ENCODE assay signal across 21 mouse cellular contexts in the genomic region with DNA sequence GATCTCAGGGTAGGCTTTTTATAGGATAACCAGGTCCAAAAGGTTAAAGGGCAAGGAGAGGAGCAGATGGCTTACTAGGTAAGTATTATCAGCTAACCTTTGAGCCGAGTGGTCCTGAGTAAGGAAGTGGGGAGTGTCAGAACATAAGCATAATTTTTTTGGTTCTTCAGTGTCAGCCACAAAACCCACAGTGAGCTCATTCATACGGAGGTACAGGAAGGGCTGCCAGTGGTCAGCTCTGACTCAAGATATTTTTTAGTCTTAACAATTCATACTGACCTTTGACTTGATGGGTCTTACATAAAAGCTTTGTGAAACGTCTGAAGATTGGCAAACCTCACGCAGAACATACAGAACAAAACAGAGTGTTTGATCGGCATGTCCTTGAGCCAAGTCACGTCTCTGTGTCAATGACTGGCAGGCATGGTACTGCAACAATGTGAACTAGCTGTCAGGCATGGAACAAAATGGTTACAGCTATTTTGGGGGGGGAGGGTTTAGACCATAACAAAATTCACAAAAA. TPM values are rescaled to one million over a fixed set of nuclear protein-coding genes. Genes with fewer than 3 reads are reported as not detected.
DNase-seq lines count a peak whose midpoint lies in the region; ATAC-seq and TF ChIP-seq lines count a peak whose summit lies in the region.
"Had no signal": no experiment of that assay in that cellular context is flagged by ENCODE, and none has a peak within 500 bp of the region (broad histone marks: within the 10 kb centered on the region; RNA-seq: fewer than 3 reads in every experiment).

No protein-coding gene starts in this region.

- TF ChIP-seq CTCF in lung, postnatal 0 days (IDR thresholded peaks at IDR 0.05) = no peak

- H3K4me3 ChIP-seq in lung, postnatal 0 days (ENCODE audit: low read depth, low read length) = no peak overlapping the region
- no peak overlapping the region for H3K4me3 ChIP-seq in hindbrain, embryonic 10.5 days
- H3K4me3 ChIP-seq: embryonic facial prominence, embryonic 10.5 days; heart, embryonic 10.5 days; hindbrain, embryonic 15.5 days; limb, embryonic 12.5 days; midbrain, embryonic 12.5 days; neural tube, embryonic 13.5 days had no signal

- H3K4me1 ChIP-seq in lung, postnatal 0 days (ENCODE audit: insufficient read depth, low read depth, low read length) = no peaks in the 10 kb centered on the region
- H3K4me1 ChIP-seq in hindbrain, embryonic 10.5 days (replicated peaks) = no peaks in the 10 kb centered on the region
- H3K4me1 ChIP-seq: embryonic facial prominence, embryonic 10.5 days; heart, embryonic 10.5 days; hindbrain, embryonic 15.5 days; limb, embryonic 12.5 days; midbrain, embryonic 12.5 days; neural tube, embryonic 13.5 days had no signal

- 0 out of 2 replicates have a peak, but pooled peaks have one; percentile 9 for TF ChIP-seq EP300 in lung, postnatal 0 days (IDR thresholded peaks at IDR 0.05)

- ATAC-seq in lung, postnatal 0 days = no peak
- ATAC-seq: forebrain, postnatal 0 days had no signal

- DNase-seq in adrenal gland, adult (ENCODE audit: inconsistent age in 2 of 2, low spot score in 1 of 2) = peak; percentile 33 to 46
- DNase-seq in adrenal gland, adult 18-20 months (ENCODE audit: low spot score in 2 of 2) = no peak
- DNase-seq in lung, postnatal 0 days (ENCODE audit: low spot score) = peak; percentile 7
- no peak for DNase-seq in lung, adult 18-20 months
- peak; percentile 34 for DNase-seq in gonadal fat pad, adult 2 months (ENCODE audit: low read depth)
- DNase-seq in layer of hippocampus, postnatal 36 days = no peak
- no peak for DNase-seq in retina, postnatal 1 day
- no peak for DNase-seq in hindbrain, embryonic 10.5 days (ENCODE audit: low spot score)
- DNase-seq: cerebellum, adult 9-10 months; forebrain, postnatal 0 days; heart, postnatal 4 days; kidney, adult 9 months; kidney, postnatal 14 days; thymus, postnatal 14 days had no signal

- H3K27ac ChIP-seq in lung, postnatal 0 days (ENCODE audit: low read length) = no peak overlapping the region
- no peak overlapping the region for H3K27ac ChIP-seq in hindbrain, embryonic 10.5 days
- H3K27ac ChIP-seq: embryonic facial prominence, embryonic 10.5 days; heart, embryonic 10.5 days; hindbrain, embryonic 15.5 days; limb, embryonic 12.5 days; liver, embryonic 14.5 days; midbrain, embryonic 12.5 days; neural tube, embryonic 13.5 days had no signal

- no peaks in the 10 kb centered on the region for H3K9me3 ChIP-seq in lung, postnatal 0 days (ENCODE audit: low read length)
- H3K9me3 ChIP-seq in hindbrain, embryonic 10.5 days = peaks cover 4% of the 10 kb centered on the region; the same call in 1 of the 2 replicates
- H3K9me3 ChIP-seq: heart, embryonic 10.5 days; hindbrain, embryonic 15.5 days; neural tube, embryonic 13.5 days had no signal

- no peak overlapping the region for H3K4me2 ChIP-seq in lung, postnatal 0 days (replicated peaks; ENCODE audit: low read depth, low read length)
- H3K4me2 ChIP-seq: hindbrain, embryonic 15.5 days; limb, embryonic 12.5 days; midbrain, embryonic 12.5 days; neural tube, embryonic 13.5 days had no signal

- no peak overlapping the region for H3K9ac ChIP-seq in lung, postnatal 0 days (replicated peaks; ENCODE audit: low read depth)
- H3K9ac ChIP-seq: forebrain, postnatal 0 days; hindbrain, embryonic 15.5 days; limb, embryonic 12.5 days; liver, embryonic 14.5 days; midbrain, embryonic 12.5 days; neural tube, embryonic 13.5 days had no signal

- no peaks in the 10 kb centered on the region for H3K36me3 ChIP-seq in lung, postnatal 0 days (ENCODE audit: insufficient read depth, low read length)
- no peaks in the 10 kb centered on the region for H3K36me3 ChIP-seq in hindbrain, embryonic 10.5 days
- H3K36me3 ChIP-seq: embryonic facial prominence, embryonic 10.5 days; heart, embryonic 10.5 days; hindbrain, embryonic 15.5 days; limb, embryonic 12.5 days; midbrain, embryonic 12.5 days; neural tube, embryonic 13.5 days had no signal

- WGBS in lung, postnatal 0 days = 48% methylated on average over 6 of the region's 6 CpGs
- WGBS in hindbrain, embryonic 10.5 days = 78% methylated on average over 6 of the region's 6 CpGs

- H3K27me3 ChIP-seq in lung, postnatal 0 days (replicated peaks; ENCODE audit: insufficient read depth, low read length) = no peaks in the 10 kb centered on the region
- H3K27me3 ChIP-seq in hindbrain, embryonic 10.5 days (ENCODE audit: insufficient read depth, poor library complexity, severe bottlenecking) = no peaks in the 10 kb centered on the region
- H3K27me3 ChIP-seq: hindbrain, embryonic 15.5 days; midbrain, embryonic 12.5 days; neural tube, embryonic 13.5 days had no signal

RNA-seq across cellular contexts. Expression of gene Rusc2, which starts 31.7 kb away (rescaled TPM):
- total RNA-seq in adrenal gland, adult 18-20 months (2021) = 10 to 100 TPM; 36.9 to 39.9 TPM
- 22.2 and 23.4 TPM in 2 replicates for polyA plus RNA-seq in lung, postnatal 0 days (2015; fragmentation: Nextera tagmentation; extraction: Ambion mirVana)
- 14.5 and 16.1 TPM in 2 replicates for polyA plus RNA-seq in gonadal fat pad, adult 2 months (2012; rRNA removed)
- total RNA-seq in layer of hippocampus, postnatal 36 days (2021) = 100 to 1,000 TPM; 104 to 120 TPM
- polyA plus RNA-seq in hindbrain, embryonic 10.5 days (2016; fragmentation: Nextera tagmentation; extraction: Ambion mirVana) = 12.5 and 33.4 TPM in 2 replicates

Comparison
In these comparisons a context has a peak if more than half of its experiments do, and no peak if none do; other contexts are left out.
1. DNase-seq: peak in adrenal gland, adult (2 of 2), lung, postnatal 0 days (single experiment) and gonadal fat pad, adult 2 months (single experiment); none in adrenal gland, adult 18-20 months (0 of 2), lung, adult 18-20 months (0 of 2), layer of hippocampus, postnatal 36 days (0 of 2), retina, postnatal 1 day (single experiment) and hindbrain, embryonic 10.5 days (single experiment).